Mouse (Mus musculus): ENCODE results near the gene Prss40.
"Not testable (repeated sequence)": the region's sequence is repeated elsewhere in the genome, so short reads cannot be mapped to it uniquely, and the experiment has no call there.

The Prss40 gene

GRCm38 (mm10) chr1:34535043-34535698, 25.6 kb downstream of the Prss40 start, which contains the start of gene Cfc1:
Cfc1 (plus strand) TSS chr1:34535648.
- not testable (repeated sequence) for DNase-seq (ENCODE audit: low spot score)

GRCm38 (mm10) chr1:34534574-34534973, 26.2 kb downstream of the Prss40 start:
- DNase-seq (ENCODE audit: low spot score): not testable (repeated sequence)

- no peak for DNase-seq (ENCODE audit: low spot score)
These were observed 37.1 kb downstream of the Prss40 start for GRCm38 (mm10) chr1:34523647-34524046.

- DNase-seq (ENCODE audit: low spot score): no peak
These were observed 37.9 kb downstream of the Prss40 start for GRCm38 (mm10) chr1:34522850-34523244.

GRCm38 (mm10) chr1:34522205-34522849, 38.4 kb downstream of the Prss40 start:
- no peak for DNase-seq (ENCODE audit: low spot score)

GRCm38 (mm10) chr1:34518259-34518658, 42.5 kb downstream of the Prss40 start:
- no peak for DNase-seq (ENCODE audit: low spot score)

- DNase-seq (ENCODE audit: low spot score): not testable (repeated sequence)
These were observed 42.9 kb downstream of the Prss40 start for GRCm38 (mm10) chr1:34517797-34518196.

- DNase-seq (ENCODE audit: low spot score): not testable (repeated sequence)
These were observed 43.4 kb downstream of the Prss40 start for GRCm38 (mm10) chr1:34517297-34517696.

- no peak for DNase-seq (ENCODE audit: low spot score)
These were observed 44.1 kb downstream of the Prss40 start for GRCm38 (mm10) chr1:34516595-34516994.

GRCm38 (mm10) chr1:34513068-34513467, 47.7 kb downstream of the Prss40 start:
- DNase-seq (ENCODE audit: low spot score): no peak

GRCm38 (mm10) chr1:34511027-34511426, 49.7 kb downstream of the Prss40 start:
- DNase-seq (ENCODE audit: low spot score): peak; percentile 63

- no peak for DNase-seq (ENCODE audit: low spot score)
These were observed 50.2 kb downstream of the Prss40 start for GRCm38 (mm10) chr1:34510575-34510981.

GRCm38 (mm10) chr1:34507986-34508385, 52.8 kb downstream of the Prss40 start:
- no peak for DNase-seq (ENCODE audit: low spot score)

- no peak for DNase-seq (ENCODE audit: low spot score)
These were observed 54.7 kb downstream of the Prss40 start for GRCm38 (mm10) chr1:34505970-34506551.

- DNase-seq (ENCODE audit: low spot score): no peak
These were observed 55.4 kb downstream of the Prss40 start for GRCm38 (mm10) chr1:34505307-34505706.

- no peak for DNase-seq (ENCODE audit: low spot score)
These were observed 57.8 kb downstream of the Prss40 start for GRCm38 (mm10) chr1:34502991-34503390.

Measured in testis, postnatal 14 days (tissue).